Comparison of ENCODE assay signal across 8 mouse cellular contexts in the genomic region with DNA sequence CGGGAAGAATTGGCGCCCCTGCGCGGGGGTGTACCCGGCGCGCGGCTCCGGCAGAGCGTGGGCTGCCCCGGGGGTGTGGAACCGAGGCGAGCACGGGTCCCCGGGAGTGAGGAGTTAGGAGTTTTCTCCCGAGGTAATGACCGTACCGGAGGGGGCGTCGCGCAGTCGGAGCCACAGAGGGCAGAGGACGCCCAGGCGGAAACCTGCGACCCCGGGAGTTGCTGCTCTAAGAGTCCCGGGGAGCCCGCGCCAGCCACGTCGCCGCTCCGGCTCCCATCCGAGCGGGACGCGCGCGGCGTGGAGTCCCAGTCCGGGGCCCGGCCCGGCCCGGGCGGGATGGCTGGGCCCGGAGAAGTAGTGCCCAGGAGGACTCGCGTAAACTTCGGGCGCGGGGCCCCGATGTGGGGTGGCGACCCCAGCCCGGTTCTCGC. TPM values are rescaled to one million over a fixed set of nuclear protein-coding genes. Genes with fewer than 3 reads are reported as not detected.
A peak's percentile ranks its signal among the peaks of the same experiment; 100 is the strongest.
DNase-seq lines count a peak whose midpoint lies in the region; ATAC-seq and TF ChIP-seq lines count a peak whose summit lies in the region.

No protein-coding gene starts in this region.

- peak overlapping the region; percentile 97 for H3K4me3 ChIP-seq in layer of hippocampus, adult 2 months
- peak overlapping the region; percentile 89 for H3K4me3 ChIP-seq in embryonic facial prominence, embryonic 14.5 days (ENCODE audit: low read depth, low read length)
- H3K4me3 ChIP-seq in midbrain, postnatal 0 days (ENCODE audit: low read depth, low read length), result peak overlapping the region; percentile 95

- H3K27me3 ChIP-seq in embryonic facial prominence, embryonic 14.5 days (replicated peaks; ENCODE audit: control insufficient read depth, insufficient read depth, low read length), result no peaks in the 10 kb centered on the region
- H3K27me3 ChIP-seq in midbrain, postnatal 0 days (ENCODE audit: insufficient read depth, low read length), result no peaks in the 10 kb centered on the region

- 0% methylated on average over 5 of the region's 55 CpGs for WGBS in embryonic facial prominence, embryonic 14.5 days
- 0% methylated on average over 33 of the region's 55 CpGs for WGBS in midbrain, postnatal 0 days

- no peak for TF ChIP-seq CTCF in layer of hippocampus, adult 2 months (conservative IDR thresholded peaks at IDR 0.05)
- no peak for TF ChIP-seq CTCF in midbrain, postnatal 0 days (IDR thresholded peaks at IDR 0.05)

- peak overlapping the region; percentile 90 for H3K9ac ChIP-seq in embryonic facial prominence, embryonic 14.5 days (ENCODE audit: low read depth, low read length)
- peak overlapping the region; percentile 70 for H3K9ac ChIP-seq in midbrain, postnatal 0 days (replicated peaks; ENCODE audit: low read length, poor library complexity, severe bottlenecking)

- H3K4me2 ChIP-seq in embryonic facial prominence, embryonic 14.5 days (ENCODE audit: low read depth, low read length), result peak overlapping the region; percentile 80
- peak overlapping the region; percentile 65 for H3K4me2 ChIP-seq in midbrain, postnatal 0 days (ENCODE audit: low read depth, low read length, poor library complexity, severe bottlenecking)

- H3K9me3 ChIP-seq in embryonic facial prominence, embryonic 14.5 days (ENCODE audit: control insufficient read depth, low read length), result no peaks in the 10 kb centered on the region
- H3K9me3 ChIP-seq in midbrain, postnatal 0 days (ENCODE audit: low read length), result no peaks in the 10 kb centered on the region

- H3K36me3 ChIP-seq in embryonic facial prominence, embryonic 14.5 days (ENCODE audit: control insufficient read depth, insufficient read depth, low read length), result no peaks in the 10 kb centered on the region
- H3K36me3 ChIP-seq in midbrain, postnatal 0 days (ENCODE audit: insufficient read depth, low read length), result no peaks in the 10 kb centered on the region

- peaks cover 5% of the 10 kb centered on the region; the same call in 1 of the 2 replicates for H3K4me1 ChIP-seq in embryonic facial prominence, embryonic 14.5 days (ENCODE audit: control insufficient read depth, insufficient read depth, low read length)
- no peaks in the 10 kb centered on the region for H3K4me1 ChIP-seq in midbrain, postnatal 0 days (ENCODE audit: insufficient read depth, low read length)

- no peak for DNase-seq in layer of hippocampus, adult 2 months (ENCODE audit: low spot score in 2 of 2)
- no peak for DNase-seq in layer of hippocampus, adult 9-11 months
- peak; percentile 23 for DNase-seq in MN1 (ENCODE audit: low spot score)
- peak; percentile 34 for DNase-seq in embryonic facial prominence, embryonic 14.5 days (ENCODE audit: low spot score)
- DNase-seq in kidney, postnatal 25 days, result peak; percentile 39 to 71
- DNase-seq in midbrain, postnatal 0 days (ENCODE audit: low spot score), result peak; percentile 10
- no peak for DNase-seq in adrenal gland, adult 8-10 months
- DNase-seq in left cerebral cortex, adult 8-10 months (ENCODE audit: low spot score in 2 of 2), result no peak

- ATAC-seq in embryonic facial prominence, embryonic 14.5 days (ENCODE audit: low read depth), result peak; percentile 32
- ATAC-seq in midbrain, postnatal 0 days (ENCODE audit: low FRiP score), result peak; percentile 57

- H3K27ac ChIP-seq in layer of hippocampus, adult 2 months, result peak overlapping the region; percentile 96
- peak overlapping the region; percentile 92 for H3K27ac ChIP-seq in embryonic facial prominence, embryonic 14.5 days (replicated peaks; ENCODE audit: low read depth, low read length)
- H3K27ac ChIP-seq in midbrain, postnatal 0 days (ENCODE audit: low read depth, low read length), result peak overlapping the region; percentile 77

RNA-seq across cellular contexts. Expression of a gene that starts 0.5 kb away (rescaled TPM):
- 10 to 100 TPM; 24.7 to 26.3 TPM for total RNA-seq in layer of hippocampus, adult 2 months (2021)
- 12.9 and 13.9 TPM in 2 replicates for polyA plus RNA-seq in embryonic facial prominence, embryonic 14.5 days (2014; fragmentation: Nextera tagmentation; extraction: Ambion mirVana)
- total RNA-seq in midbrain, postnatal 0 days (2014; rRNA removed), result 7.7 and 12.7 TPM in 2 replicates
- 4.5 and 5.3 TPM in 2 replicates for polyA plus RNA-seq in midbrain, postnatal 0 days (2015; fragmentation: Nextera tagmentation; extraction: Ambion mirVana)
- 10 to 100 TPM; 15.6 to 19.5 (median 17.7) TPM for total RNA-seq in adrenal gland, adult 8-10 months (2022)
- total RNA-seq in left cerebral cortex, adult 8-10 months (2022), result 10 to 100 TPM; 16.3 to 18.8 (median 17.6) TPM

Comparison
In these comparisons a context has a peak if more than half of its experiments do, and no peak if none do; other contexts are left out.
1. DNase-seq: peak in MN1 (single experiment), embryonic facial prominence, embryonic 14.5 days (single experiment), kidney, postnatal 25 days (2 of 2) and midbrain, postnatal 0 days (single experiment); none in layer of hippocampus, adult 2 months (0 of 2), layer of hippocampus, adult 9-11 months (single experiment), adrenal gland, adult 8-10 months (single experiment) and left cerebral cortex, adult 8-10 months (0 of 2).
2. Peak in every context shown above with its lines, with median percentiles within 50 percentile points of each other: H3K27ac ChIP-seq and H3K4me3 ChIP-seq.